Mouse (Mus musculus) lung, embryonic 14.5 days (tissue): ENCODE measurements around the gene Spsb1. TPM values are rescaled to one million over a fixed set of nuclear protein-coding genes. Genes with fewer than 3 reads are reported as not detected.

ENCODE experiments used
- ATAC-seq: fragments of 200-750 bp; cut with Nextera tagmentation; 2 replicates; pipeline ENCODE4 v1.8.0; 2017; ENCODE audit warnings: mild to moderate bottlenecking, moderate TSS enrichment, moderate library complexity; ENCODE audit not compliant: insufficient read depth
- DNase-seq: peaks from one replicate; pipeline ENCODE4 v3.0.0-alpha.2; 2015
- H3K27ac ChIP-seq: fragments of 300-500 bp; sonication (generic); 2 replicates; pipeline ENCODE4 v1.5.1; 2014; ENCODE audit warnings: low read depth, mild to moderate bottlenecking, moderate library complexity
- H3K27me3 ChIP-seq: fragments of 300-500 bp; sonication (generic); 2 replicates; pipeline ENCODE4 v1.6.1; 2014; ENCODE audit warnings: low read length, control low read depth; ENCODE audit not compliant: insufficient read depth
- H3K36me3 ChIP-seq: fragments of 300-500 bp; sonication (generic); 2 replicates; pipeline ENCODE4 v1.6.1; 2014; ENCODE audit warnings: control low read depth; ENCODE audit not compliant: insufficient read depth
- H3K4me1 ChIP-seq: fragments of 300-500 bp; sonication (generic); 2 replicates; pipeline ENCODE4 v1.6.1; 2014; ENCODE audit warnings: antibody characterized with exemption, control low read depth; ENCODE audit not compliant: insufficient read depth
- H3K4me2 ChIP-seq: fragments of 300-500 bp; sonication (generic); 2 replicates; pipeline ENCODE4 v1.6.1; 2014; ENCODE audit warnings: mild to moderate bottlenecking
- H3K4me3 ChIP-seq: fragments of 300-500 bp; sonication (generic); 2 replicates; pipeline ENCODE4 v1.5.1; 2014; ENCODE audit warnings: low read depth, low read length
- H3K9ac ChIP-seq: fragments of 300-500 bp; sonication (generic); 2 replicates; pipeline ENCODE4 v1.6.1; 2014
- H3K9me3 ChIP-seq: fragments of 300-500 bp; sonication (generic); 2 replicates; pipeline ENCODE4 v1.6.1; 2016; ENCODE audit warnings: low read depth, low read length, control low read depth
- CTCF ChIP-seq: IDR thresholded peaks from 2 replicates; pipeline ENCODE4 v1.5.1; 2016; ENCODE audit warnings: antibody characterized with exemption, low read depth
- WGBS: fragments of 180-500 bp; shearing (Covaris S2); extraction: QIAGEN DNeasy Blood & Tissue Kit; methylation state at CpG from one replicate; pipeline ENCODE4 v1.1.7; 2014; 5-methylcytosine and 5-hydroxymethylcytosine counted together
- polyA plus RNA-seq: library from polyadenylated mRNA; unstranded; fragments of >200 nt; fragmentation: Nextera tagmentation; extraction: Ambion mirVana; gene quantifications from 2 replicates; pipeline ENCODE4 v1.2.1, GENCODE M21; 2014

The Spsb1 gene
- polyA plus RNA-seq, 1 experiment from 2014 or later: 17.0 TPM

GRCm38 (mm10) chr4:149868009-149868408 lies 86.8 kb downstream of the Spsb1 start:
- WGBS: 36% methylated on average over 9 of the region's 9 CpGs
- ATAC-seq: no peak
- H3K27ac ChIP-seq: peak overlapping the region; percentile 67
- no peak for TF ChIP-seq CTCF
- no peak overlapping the region for H3K9ac ChIP-seq
- DNase-seq: peak; percentile 44
- H3K27me3 ChIP-seq: no peaks in the 10 kb centered on the region
- no peak overlapping the region for H3K4me2 ChIP-seq
- H3K36me3 ChIP-seq: no peaks in the 10 kb centered on the region
- no peaks in the 10 kb centered on the region for H3K9me3 ChIP-seq
- H3K4me3 ChIP-seq: no peak overlapping the region
- peaks cover 3% of the 10 kb centered on the region; the same call in 1 of the 2 replicates for H3K4me1 ChIP-seq

GRCm38 (mm10) chr4:149867351-149867750 lies 87.5 kb downstream of the Spsb1 start:
- 65% methylated on average over 4 of the region's 4 CpGs for WGBS
- no peak for ATAC-seq

GRCm38 (mm10) chr4:149864395-149864794 lies 90.4 kb downstream of the Spsb1 start:
- Histone ChIP-seq H3K27me3 (no peaks in the 10 kb centered on the region), H3K36me3 (no peaks in the 10 kb centered on the region), H3K4me3 (no peak overlapping the region), H3K9me3 (no peaks in the 10 kb centered on the region), H3K9ac (no peak overlapping the region), H3K4me2 (no peak overlapping the region), H3K27ac (no peak overlapping the region), H3K4me1 (peaks cover 3% of the 10 kb centered on the region; the same call in 1 of the 2 replicates)
- ATAC-seq (no peak), DNase-seq (no peak)
- 68% methylated on average over 4 of the region's 4 CpGs for WGBS
- no peak for TF ChIP-seq CTCF

More at GRCm38 (mm10) chr4:149867351-149867750, 87.5 kb downstream of the Spsb1 start:
- Histone ChIP-seq H3K9ac (no peak overlapping the region), H3K4me2 (no peak overlapping the region), H3K4me3 (no peak overlapping the region), H3K27me3 (no peaks in the 10 kb centered on the region), H3K9me3 (no peaks in the 10 kb centered on the region), H3K27ac (no peak overlapping the region), H3K36me3 (no peaks in the 10 kb centered on the region), H3K4me1 (peaks cover 3% of the 10 kb centered on the region; the same call in 1 of the 2 replicates)
- TF ChIP-seq CTCF: no peak
- no peak for DNase-seq

GRCm38 (mm10) chr4:149863522-149863921 lies 91.3 kb downstream of the Spsb1 start:
- Histone ChIP-seq H3K4me1 (peaks cover 3% of the 10 kb centered on the region; the same call in 1 of the 2 replicates), H3K4me3 (no peak overlapping the region), H3K27me3 (no peaks in the 10 kb centered on the region), H3K9me3 (no peaks in the 10 kb centered on the region), H3K4me2 (no peak overlapping the region), H3K9ac (no peak overlapping the region), H3K27ac (no peak overlapping the region), H3K36me3 (no peaks in the 10 kb centered on the region)
- DNase-seq (no peak), ATAC-seq (no peak)
- 65% methylated on average over 9 of the region's 9 CpGs for WGBS
- no peak for TF ChIP-seq CTCF

GRCm38 (mm10) chr4:149860393-149860792 lies 94.5 kb downstream of the Spsb1 start:
- WGBS: 46% methylated on average over 6 of the region's 6 CpGs
- Histone ChIP-seq H3K4me3 (no peak overlapping the region), H3K4me2 (no peak overlapping the region), H3K4me1 (peaks cover 8% of the 10 kb centered on the region), H3K9ac (no peak overlapping the region), H3K36me3 (no peaks in the 10 kb centered on the region), H3K9me3 (no peaks in the 10 kb centered on the region), H3K27me3 (no peaks in the 10 kb centered on the region), H3K27ac (no peak overlapping the region)
- no peak for DNase-seq
- no peak for TF ChIP-seq CTCF
- ATAC-seq: no peak

- TF ChIP-seq CTCF: no peak
- Histone ChIP-seq H3K4me3 (no peak overlapping the region), H3K4me2 (no peak overlapping the region), H3K4me1 (peaks cover 8% of the 10 kb centered on the region; the same call in 1 of the 2 replicates), H3K9ac (no peak overlapping the region), H3K36me3 (no peaks in the 10 kb centered on the region), H3K27ac (no peak overlapping the region), H3K27me3 (no peaks in the 10 kb centered on the region), H3K9me3 (no peaks in the 10 kb centered on the region)
- ATAC-seq (no peak), DNase-seq (no peak)
- WGBS: 40% methylated on average over 8 of the region's 8 CpGs
Measured at GRCm38 (mm10) chr4:149858584-149858983, 96.3 kb downstream of the Spsb1 start.

GRCm38 (mm10) chr4:149858097-149858496 lies 96.7 kb downstream of the Spsb1 start:
- no peak for TF ChIP-seq CTCF
- Histone ChIP-seq H3K4me2 (no peak overlapping the region), H3K4me3 (no peak overlapping the region), H3K9me3 (no peaks in the 10 kb centered on the region), H3K36me3 (no peaks in the 10 kb centered on the region), H3K27me3 (no peaks in the 10 kb centered on the region), H3K4me1 (peaks cover 8% of the 10 kb centered on the region; the same call in 1 of the 2 replicates), H3K27ac (no peak overlapping the region), H3K9ac (no peak overlapping the region)
- DNase-seq (no peak), ATAC-seq (no peak)
- 80% methylated on average over 6 of the region's 6 CpGs for WGBS
